Mouse (Mus musculus) thymus, adult 2 months (tissue): ENCODE measurements around the gene Tlr5.

Source experiments
- CTCF ChIP-seq: fragments of 200-500 bp; IDR thresholded peaks from 2 replicates; pipeline ENCODE4 v1.5.1; 2012; ENCODE audit warnings: mild to moderate bottlenecking, control low read depth, low read length, moderate library complexity, borderline replicate concordance; ENCODE audit not compliant: control insufficient read depth, poor library complexity, insufficient read depth; ENCODE audit errors: extremely low read depth
- POLR2A ChIP-seq: fragments of 200-500 bp; IDR thresholded peaks from 2 replicates; pipeline ENCODE4 v1.6.1; 2012; ENCODE audit warnings: mild to moderate bottlenecking, low read length, control low read depth, moderate library complexity; ENCODE audit not compliant: control insufficient read depth, poor library complexity, insufficient read depth; ENCODE audit errors: extremely low read depth

- TF ChIP-seq CTCF (no peak), POLR2A (no peak)
Measured at GRCm38 (mm10) chr1:182955047-182955620, 546 bp downstream of the Tlr5 start.
